Mouse (Mus musculus): Measurements from ENCODE around the gene Zbtb21.
"Not testable (repeated sequence)": the region's sequence is repeated elsewhere in the genome, so short reads cannot be mapped to it uniquely, and the experiment has no call there.

The Zbtb21 gene

DNA sequence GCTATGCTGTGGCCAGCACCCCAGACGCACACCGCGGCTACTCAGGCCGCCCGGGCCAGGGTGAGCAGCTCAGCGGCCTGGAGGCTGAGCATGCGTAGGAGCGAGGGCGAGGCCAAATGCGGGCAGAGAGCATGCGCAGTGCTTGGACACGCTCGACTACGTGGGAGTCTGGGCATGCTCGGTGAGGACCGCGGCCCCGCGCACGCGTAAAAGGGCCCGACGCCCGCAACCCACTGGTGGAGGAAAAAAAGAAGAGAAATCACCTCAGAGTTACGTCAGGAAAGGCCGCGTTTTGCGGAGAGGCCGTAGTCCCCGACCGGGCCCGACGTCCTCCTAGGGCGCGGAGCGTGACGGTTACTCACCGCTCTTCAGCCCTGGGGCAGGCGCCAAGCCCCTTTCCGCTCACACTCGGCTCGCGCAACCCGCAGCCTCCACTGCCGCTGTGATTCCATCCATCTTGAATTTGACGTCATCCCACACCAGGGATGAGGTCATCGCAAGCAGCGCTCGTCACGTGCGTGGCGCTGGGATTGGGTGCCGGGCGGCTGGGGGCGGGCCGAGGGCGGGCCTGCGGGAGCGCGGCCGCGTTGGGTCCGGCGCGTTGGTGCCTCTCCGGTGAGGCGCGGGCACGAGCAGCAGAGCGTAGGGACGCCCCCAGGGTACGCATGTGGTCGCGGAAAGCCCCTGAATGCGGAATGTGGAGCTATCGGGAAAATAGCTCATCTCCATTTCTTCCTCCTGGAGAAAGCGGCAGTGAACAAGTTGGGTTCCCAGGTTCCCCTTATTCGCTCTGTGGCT, at the start of gene Zbtb21, which contains the start of gene C2cd2:
Zbtb21 (minus strand) TSS at position 472 of the 798 bp plus-strand sequence.
C2cd2 (minus strand) TSS at position 448 of the 798 bp plus-strand sequence.
- DNase-seq (ENCODE audit: inconsistent age in 2 of 2, low spot score in 1 of 2): peak; percentile 98 to 99

DNA sequence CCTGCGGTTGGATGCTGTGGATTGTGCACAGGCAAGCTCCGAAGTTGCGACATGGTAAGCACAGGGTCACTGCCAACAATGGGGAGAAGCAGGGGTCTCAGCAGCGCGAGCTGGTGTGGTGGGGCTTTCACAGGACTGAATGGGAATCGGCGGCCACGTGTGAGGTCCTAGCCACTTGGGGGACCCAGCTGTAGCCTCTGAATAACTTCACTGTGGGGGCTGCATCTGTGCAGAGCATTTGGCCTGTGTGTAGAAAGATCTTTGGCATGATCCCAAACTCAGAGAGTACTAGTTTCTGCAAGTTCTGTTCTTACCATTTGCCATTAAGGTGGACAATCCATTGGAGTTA, 34.9 kb upstream of the Zbtb21 start:
- not testable (repeated sequence) for DNase-seq (ENCODE audit: inconsistent age in 2 of 2, low spot score in 1 of 2)

DNA sequence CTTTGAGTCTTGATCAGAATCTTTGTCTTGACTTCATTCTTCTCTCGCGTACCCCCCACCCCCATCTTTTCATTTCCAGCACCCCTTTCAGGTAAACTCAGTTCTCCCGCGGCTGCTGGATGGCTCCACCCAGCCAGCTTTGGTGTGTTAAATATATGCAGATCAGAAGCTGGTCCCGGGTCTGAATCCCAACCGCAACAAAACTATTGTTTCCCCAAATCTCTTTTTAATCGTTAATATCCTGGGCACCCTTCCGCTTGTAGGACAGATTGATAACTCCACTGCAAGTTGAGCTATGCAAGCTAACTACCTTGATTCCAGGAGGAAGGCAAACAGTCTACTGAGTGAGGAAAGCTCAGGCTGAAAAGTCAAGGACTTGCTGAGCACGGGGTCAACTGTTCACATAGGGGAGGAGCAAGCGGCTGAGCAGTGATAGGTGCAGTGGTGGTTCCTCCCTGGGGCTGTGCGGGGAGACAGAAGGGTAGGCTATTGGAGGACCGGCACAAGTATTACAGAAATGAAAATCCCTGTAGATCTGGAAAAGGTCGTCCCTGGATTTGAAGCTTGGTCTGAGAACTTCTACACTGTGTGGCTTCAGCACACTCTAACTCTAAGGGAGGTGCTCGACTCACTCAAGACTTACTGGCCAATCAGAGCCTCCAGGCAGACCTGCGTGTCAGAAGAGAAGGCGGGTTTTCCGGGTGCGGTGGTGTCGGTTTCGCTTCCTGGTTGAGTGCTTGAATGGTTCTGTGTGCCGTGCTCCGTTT, 34.4 kb upstream of the Zbtb21 start, which contains the start of gene B230307C23Rik:
B230307C23Rik (plus strand) TSS at position 700 of the 767 bp plus-strand sequence.
- DNase-seq (ENCODE audit: inconsistent age in 2 of 2, low spot score in 1 of 2): peak; percentile 92 to 97

DNA sequence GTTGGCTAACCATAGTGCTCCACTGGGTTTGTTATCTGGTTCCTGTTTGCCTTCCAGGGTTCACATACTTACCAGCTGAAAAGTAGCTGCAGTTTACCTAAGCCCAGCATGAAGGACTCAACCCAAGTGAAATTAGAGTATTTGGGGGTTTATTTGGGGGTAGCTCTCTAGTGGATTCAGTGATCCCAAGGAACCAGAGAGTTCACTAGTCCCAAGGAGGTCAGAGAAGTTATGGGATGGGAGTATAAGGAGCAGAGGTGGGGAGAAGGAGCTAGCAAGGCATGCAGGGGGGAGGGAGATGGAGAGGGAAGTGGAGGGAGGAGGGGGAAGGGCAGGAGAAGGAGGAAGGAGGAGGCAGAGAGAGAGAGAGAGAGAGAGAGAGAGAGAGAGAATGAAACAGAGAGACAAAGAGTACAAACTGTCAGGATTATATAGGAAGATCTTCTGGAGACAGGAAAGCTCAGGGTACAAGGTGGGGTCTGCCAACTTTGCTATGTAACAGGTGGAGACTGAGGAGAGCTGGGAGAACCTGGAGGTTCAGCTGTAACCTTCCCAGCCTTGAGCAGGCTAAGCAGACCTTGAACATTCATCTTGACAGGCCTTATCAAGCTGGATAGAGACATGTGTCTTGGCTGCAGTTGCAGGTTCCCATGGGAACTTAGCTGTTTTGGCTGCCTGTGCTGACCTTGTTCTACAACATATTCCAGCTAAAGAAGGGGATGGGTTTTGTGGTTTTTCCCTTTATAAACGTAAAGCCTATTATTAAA, 33.6 kb upstream of the Zbtb21 start:
- DNase-seq (ENCODE audit: inconsistent age in 2 of 2, low spot score in 1 of 2): peak; percentile 83 to 91

DNA sequence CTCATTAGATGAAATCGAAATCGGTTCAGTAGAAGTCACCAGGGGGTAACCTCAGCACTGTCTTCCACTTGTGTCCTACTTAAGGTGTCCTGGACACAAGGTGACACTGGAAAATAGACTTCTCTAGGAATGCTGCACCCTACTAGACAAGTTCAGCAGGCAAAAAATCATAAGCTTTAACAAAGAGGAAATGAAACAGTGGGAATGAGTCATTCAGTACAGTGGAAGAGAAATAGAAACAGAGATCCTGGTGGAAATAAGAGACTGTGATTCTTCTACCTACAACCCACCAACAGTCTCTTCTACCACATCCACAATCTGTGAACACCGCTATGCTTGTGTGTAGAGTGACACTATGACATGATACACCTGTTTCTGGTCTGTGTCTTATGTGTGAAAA, 30.1 kb upstream of the Zbtb21 start:
- DNase-seq (ENCODE audit: inconsistent age in 2 of 2, low spot score in 1 of 2): not testable (repeated sequence)

DNA sequence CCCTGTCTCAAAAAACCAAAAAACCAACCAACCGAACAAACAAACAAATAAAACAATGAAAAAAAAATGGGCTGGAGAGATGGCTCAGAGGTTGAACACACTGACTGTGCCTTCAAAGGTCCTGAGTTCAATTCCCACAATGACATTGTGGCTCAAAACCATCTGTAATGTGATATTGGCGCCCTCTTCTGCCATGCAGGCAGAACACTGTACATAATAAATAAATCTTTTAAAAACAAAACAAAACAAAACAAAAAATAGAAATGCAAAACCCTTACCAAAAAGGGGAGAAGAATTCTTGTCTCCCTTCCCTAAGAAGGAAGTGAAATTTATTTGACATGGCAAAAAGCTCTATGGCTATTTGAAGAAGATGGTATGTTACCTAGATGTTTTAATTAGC, 29.1 kb upstream of the Zbtb21 start:
- no peak for DNase-seq (ENCODE audit: inconsistent age in 2 of 2, low spot score in 1 of 2)

DNA sequence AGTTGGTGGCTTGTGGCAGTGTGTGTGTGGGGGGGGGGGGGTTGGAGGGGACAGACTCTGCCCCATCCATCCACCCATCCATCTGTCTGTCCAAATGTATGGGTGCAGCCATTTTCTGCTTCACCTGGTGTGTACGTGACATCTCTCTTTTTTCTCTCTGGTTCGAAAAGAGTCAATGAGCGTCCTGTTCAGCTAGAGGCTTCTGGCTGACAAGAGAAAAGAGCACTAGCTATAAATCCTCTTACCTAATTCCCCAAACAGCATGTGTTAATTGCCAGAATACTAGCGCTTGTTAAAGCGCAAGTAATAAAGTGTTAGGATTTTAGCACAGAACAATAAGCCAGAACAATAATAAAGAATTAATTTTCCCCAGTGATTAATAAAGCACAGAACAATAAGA, 22.2 kb upstream of the Zbtb21 start:
- no peak for DNase-seq (ENCODE audit: inconsistent age in 2 of 2, low spot score in 1 of 2)

DNA sequence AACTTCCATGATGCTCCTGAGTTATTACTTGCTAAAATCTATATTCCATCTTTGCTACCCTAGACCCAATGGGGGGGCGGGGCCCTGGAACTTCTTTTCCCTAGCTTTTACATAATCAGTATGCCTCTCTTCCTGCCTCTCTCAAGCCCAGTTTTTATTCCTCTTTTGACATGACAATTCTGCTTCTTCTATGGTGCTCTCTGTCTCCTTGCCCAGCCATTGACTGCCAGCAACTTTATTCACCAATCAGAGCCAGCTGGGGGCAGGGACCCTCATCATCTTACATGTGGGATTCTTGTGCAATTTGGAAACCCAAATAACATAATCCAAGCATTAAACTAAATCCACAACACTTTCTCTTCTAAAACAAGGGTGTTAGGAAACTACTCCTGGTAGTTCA, 18.9 kb upstream of the Zbtb21 start:
- DNase-seq (ENCODE audit: inconsistent age in 2 of 2, low spot score in 1 of 2): no peak

DNA sequence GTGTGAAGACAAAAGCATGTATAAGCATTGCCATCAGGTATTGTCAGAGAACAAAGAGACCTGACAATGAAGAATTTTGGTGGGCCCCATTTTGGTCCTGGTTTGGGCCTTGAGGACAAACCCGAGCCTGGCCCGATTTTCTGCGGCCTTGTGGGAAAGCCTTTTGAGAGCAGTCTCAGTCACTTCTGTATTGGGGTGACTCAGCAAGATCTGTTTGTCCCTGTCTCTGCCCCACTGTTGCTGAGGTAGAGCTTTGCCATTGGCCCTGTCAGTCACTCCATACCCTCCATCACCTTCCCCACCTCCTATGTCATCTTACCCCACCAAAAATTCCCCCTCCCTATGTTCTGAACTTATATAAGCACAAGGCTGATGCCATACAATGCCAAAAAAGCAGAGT, 15.3 kb upstream of the Zbtb21 start:
- no peak for DNase-seq (ENCODE audit: inconsistent age in 2 of 2, low spot score in 1 of 2)

DNA sequence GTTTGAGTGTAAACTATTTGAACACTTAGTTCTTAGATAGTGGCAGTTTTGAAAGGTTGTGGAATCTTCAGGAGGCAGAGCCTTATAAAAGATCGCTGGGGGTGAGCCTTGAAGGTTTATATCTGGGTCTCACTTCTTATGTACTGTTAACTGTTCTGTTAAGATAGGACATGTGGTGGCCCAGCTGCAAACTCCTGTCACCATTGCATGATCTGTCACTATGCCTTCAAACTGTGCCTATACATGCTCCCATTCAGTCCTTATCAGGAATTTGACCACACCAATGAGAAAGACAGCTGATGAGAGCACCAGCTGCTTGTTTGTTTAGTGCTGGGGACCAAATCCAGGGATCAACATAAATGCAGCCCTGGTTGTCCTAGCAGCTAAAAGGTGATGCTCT, 14.9 kb upstream of the Zbtb21 start:
- no peak for DNase-seq (ENCODE audit: inconsistent age in 2 of 2, low spot score in 1 of 2)

DNA sequence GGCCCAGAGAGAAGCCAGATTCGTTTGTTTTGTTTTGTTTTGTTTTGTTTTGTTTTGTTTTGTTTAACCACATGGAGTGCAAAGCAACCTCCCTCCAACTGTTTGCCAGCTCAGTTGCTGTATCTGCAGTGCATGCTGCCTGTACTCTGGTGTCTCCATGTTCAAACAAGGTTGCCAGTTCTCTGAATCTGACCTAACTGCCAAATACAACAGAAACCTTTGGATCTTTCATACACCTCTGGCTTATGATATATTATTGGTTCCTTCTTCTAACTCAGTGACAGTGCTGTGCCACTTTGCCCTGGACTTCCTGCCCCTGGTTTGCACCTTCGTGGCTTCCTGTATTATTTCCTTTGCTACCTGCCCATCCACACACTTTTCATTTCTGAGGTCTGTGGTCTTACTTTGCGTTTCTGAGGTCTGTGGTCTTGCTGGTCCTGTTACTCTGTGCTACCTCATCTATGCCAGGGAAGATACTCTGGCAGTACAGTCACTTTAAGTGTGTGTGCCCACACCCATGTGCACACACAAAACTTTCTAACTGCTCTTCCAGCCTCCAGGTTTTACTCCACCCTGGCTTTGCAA, 1.6 kb upstream of the Zbtb21 start:
- no peak for DNase-seq (ENCODE audit: inconsistent age in 2 of 2, low spot score in 1 of 2)

DNA sequence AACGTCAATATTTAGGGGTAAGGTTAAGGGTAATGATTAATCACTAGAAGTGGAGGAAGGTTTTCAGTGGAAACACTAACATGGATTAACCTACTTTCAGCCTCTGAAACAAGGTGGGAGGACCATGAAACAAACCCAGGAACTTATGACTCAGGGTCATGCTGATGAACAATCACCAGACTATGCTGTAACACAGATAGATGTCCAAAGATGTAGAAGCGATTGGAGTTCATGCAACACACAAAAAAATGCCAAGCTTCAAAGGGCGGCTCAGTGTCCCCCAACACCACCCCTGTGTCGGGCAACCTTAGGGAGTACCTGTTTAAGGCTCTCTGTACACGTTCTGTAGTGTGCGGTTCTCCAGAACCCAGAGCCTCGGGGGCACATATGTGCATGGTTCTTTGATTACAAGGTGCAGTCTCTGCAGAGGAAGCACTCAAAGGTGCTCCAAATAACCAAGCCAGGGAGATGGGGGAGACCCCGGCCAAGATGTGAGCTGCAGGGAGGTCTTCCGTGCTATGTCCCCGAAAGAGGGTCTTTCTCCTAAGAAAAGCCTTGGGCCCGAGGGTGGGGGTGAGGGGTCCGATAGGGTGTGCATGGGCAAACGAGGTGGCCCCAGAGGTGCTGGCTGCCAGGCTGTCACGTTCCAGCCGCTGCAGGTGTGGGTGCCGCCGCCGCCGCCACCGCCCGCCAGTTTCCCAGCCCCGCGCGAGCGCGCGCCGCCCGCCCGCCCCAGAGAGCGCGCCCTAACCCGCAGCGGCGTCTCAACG, 856 bp downstream of the Zbtb21 start:
- DNase-seq (ENCODE audit: inconsistent age in 2 of 2, low spot score in 1 of 2): peak in 1 of 2 experiments; percentile 84

DNA sequence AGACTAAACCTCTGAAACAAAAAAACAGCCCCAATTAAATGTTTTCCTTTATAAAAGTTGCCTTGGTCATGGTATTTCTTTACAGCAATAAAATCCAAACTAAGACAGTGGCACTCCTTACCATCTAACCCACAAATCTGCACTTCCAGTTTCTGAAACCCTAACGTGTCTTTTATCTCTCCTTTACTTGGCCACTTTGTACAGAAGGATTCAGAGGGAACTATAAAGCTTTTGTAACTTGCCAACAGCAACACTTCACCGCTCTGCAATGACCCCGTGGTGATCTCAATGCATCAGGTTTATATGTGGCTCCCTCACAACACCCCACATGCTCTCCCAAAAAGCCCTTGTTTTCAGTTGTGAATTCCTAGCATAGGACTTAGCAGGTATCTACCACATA, 2.1 kb downstream of the Zbtb21 start:
- no peak for DNase-seq (ENCODE audit: inconsistent age in 2 of 2, low spot score in 1 of 2)

DNA sequence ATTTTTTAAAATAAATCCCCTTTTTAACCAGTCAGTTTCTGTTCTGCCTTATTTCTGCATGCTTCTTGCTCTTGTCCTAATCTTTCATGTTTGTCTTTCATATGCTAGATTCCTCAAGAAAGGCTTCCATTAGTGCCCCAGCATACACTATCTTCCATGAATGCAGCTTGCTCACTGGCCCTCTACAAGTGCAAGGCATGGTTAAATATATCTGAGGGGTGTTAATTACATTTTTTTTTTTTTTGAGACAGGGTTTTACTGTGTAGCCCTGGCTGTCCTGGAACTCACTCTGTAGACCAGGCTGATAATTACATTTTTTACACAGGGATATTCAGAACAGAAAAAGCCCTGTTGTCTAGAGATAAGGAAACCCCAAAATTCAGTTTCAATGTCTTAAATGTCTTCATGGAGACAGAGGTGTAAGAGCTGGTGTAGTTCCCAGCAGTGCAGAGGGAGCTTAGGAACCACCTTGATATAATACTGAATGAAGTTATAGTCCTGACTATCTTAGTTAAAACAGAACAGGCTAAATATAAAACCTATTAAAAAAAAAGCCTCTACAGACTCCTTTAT, 3.9 kb downstream of the Zbtb21 start:
- DNase-seq (ENCODE audit: inconsistent age in 2 of 2, low spot score in 1 of 2): no peak

DNA sequence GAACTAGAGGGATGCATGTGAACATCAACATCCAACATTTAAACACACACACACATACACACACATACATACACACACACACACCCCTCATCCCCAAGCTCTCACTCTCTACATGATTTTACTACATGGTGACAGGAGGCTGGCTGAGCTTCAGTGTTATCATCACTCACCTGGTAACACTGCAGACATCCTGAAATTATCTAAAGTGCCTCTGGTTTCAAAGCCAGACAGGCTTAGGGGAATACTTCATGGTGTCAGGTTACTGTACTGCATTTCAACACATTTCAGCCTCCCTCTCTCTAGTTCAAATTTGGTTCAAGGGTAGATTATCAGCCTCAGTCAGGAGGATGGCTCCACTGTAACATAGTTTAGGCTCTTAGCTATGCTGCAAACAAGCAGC, 4.8 kb downstream of the Zbtb21 start:
- DNase-seq (ENCODE audit: inconsistent age in 2 of 2, low spot score in 1 of 2): peak in 1 of 2 experiments; percentile 49

DNA sequence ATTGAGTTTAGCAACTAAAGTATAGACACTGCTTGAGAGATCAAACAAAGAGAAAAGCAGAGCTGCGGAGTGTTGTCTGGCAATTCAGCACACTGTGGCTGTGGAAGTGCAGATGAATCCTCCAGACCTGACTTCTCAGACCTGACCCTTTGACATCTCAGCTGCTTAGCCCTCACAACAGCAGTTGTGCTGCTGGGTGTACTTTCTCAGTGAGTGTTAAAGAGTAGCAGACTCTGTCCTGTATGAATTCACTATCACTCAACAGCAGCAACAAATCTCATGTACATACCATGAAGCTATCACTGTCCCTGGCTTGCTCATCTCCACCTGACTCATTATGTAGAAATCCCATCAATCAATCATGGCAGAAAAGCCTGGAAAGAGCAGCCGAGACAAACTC, 6.4 kb downstream of the Zbtb21 start:
- peak in 1 of 2 experiments; percentile 65 for DNase-seq (ENCODE audit: inconsistent age in 2 of 2, low spot score in 1 of 2)

DNA sequence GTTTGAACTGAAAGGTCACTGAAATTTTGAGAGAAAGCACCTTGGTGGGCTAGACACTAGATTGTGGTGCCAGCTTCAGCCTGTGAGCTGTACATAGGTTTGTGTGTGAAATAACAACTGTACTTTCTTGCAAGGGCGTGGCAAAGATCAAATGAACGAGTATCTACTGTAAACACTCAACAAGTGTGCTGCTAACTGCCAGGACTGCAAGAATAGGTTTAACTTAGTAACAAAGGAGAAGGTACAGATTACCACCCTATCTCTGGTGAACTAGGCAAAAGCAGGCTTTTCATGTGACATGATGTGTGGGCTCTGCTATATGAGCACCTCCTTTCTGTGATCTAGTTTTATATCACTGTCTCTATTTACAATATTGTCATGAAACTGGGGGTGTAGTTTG, 9.1 kb downstream of the Zbtb21 start:
- DNase-seq (ENCODE audit: inconsistent age in 2 of 2, low spot score in 1 of 2): no peak

DNA sequence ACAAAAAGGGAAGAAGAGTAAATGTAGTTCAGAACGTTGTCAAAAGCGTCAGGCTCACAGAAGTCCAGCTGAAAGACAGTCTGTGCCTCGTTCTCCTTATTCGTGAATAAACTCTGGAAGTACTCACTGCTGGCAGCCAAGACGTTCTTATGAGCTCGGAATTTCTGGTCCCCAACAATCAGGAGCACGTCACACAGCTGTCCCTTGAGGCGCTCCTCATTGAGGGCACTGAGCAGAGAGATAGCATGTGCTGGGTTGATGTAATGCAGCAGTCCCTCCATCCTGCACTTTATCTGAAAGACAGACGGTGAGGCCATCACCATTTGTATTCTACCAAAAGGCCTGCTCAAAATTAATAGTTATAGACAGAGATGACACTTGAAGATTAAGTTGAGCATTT, 9.6 kb downstream of the Zbtb21 start:
- no peak for DNase-seq (ENCODE audit: inconsistent age in 2 of 2, low spot score in 1 of 2)

DNA sequence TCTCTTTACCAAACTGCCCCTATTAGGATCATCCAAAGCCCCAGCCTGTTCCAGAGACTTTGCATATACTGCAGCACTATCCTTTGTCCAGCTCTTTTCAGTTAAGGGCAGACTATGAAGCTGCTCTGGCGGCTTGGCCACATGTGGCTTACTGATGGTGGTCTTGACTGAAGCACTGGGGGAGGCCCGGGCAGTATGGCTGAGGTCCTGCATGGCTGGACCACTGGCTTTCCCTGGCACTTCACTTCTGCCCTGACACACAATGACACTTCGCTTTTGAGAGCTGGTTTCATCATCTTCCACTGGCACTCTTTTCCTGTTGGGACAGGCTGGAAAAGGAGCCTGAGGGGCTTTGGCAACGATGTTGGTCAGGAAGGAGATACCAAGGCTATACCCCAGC, 10.1 kb downstream of the Zbtb21 start:
- no peak for DNase-seq (ENCODE audit: inconsistent age in 2 of 2, low spot score in 1 of 2)

DNA sequence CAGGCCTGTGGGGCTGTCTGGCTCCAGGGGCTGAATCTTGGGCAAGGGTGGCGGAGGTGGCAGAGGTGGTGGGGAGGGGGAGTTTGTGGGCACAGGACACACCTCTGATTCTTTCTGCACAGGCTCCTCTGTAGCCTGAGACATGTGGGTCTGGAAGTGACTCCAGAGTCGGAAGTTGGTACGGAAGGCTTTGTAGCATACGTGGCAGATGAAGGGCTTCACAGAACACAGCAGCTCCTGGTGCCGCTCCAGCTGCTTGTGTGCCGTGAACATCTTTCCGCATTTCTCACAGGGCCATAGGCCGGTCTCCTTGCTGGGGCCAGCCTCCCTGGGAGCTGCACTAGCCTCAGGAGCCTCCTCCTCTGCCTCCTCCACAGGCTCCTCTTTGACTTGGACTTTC, 12.4 kb downstream of the Zbtb21 start:
- no peak for DNase-seq (ENCODE audit: inconsistent age in 2 of 2, low spot score in 1 of 2)

Measured in adrenal gland, adult (tissue).